Mouse (Mus musculus): ENCODE data around the gene Ift52. TPM values are rescaled to one million over a fixed set of nuclear protein-coding genes. Genes with fewer than 3 reads are reported as not detected.

Ift52 gene
- polyA plus RNA-seq, 1 experiment from 2014 or later: 45.6 TPM

GRCm38 (mm10) chr2:163067233-163067632 is 50.1 kb downstream of the Ift52 start:
- no peak overlapping the region for H3K27ac ChIP-seq
- no peaks in the 10 kb centered on the region for H3K9me3 ChIP-seq
- no peak for DNase-seq (ENCODE audit: low spot score)
- H3K27me3 ChIP-seq (ENCODE audit: insufficient read depth, poor library complexity, severe bottlenecking): no peaks in the 10 kb centered on the region
- H3K36me3 ChIP-seq: peaks cover 77% of the 10 kb centered on the region
- no peak overlapping the region for H3K4me3 ChIP-seq
- peaks cover 5% of the 10 kb centered on the region; the same call in 1 of the 2 replicates for H3K4me1 ChIP-seq
- 73% methylated on average over 1 of the region's 1 CpGs for WGBS

- peaks cover 9% of the 10 kb centered on the region; the same call in 1 of the 2 replicates for H3K4me1 ChIP-seq
- peaks cover 76% of the 10 kb centered on the region for H3K36me3 ChIP-seq
- H3K27ac ChIP-seq: no peak overlapping the region
- 87% methylated on average over 3 of the region's 3 CpGs for WGBS
- H3K9me3 ChIP-seq: no peaks in the 10 kb centered on the region
- H3K27me3 ChIP-seq (ENCODE audit: insufficient read depth, poor library complexity, severe bottlenecking): no peaks in the 10 kb centered on the region
- no peak overlapping the region for H3K4me3 ChIP-seq
- no peak for DNase-seq (ENCODE audit: low spot score)
These were observed 53.1 kb downstream of the Ift52 start for GRCm38 (mm10) chr2:163070213-163070612.

GRCm38 (mm10) chr2:163071590-163071989 is 54.4 kb downstream of the Ift52 start:
- H3K27me3 ChIP-seq (ENCODE audit: insufficient read depth, poor library complexity, severe bottlenecking): no peaks in the 10 kb centered on the region
- WGBS: 75% methylated on average over 3 of the region's 3 CpGs
- H3K36me3 ChIP-seq: peaks cover 72% of the 10 kb centered on the region
- H3K27ac ChIP-seq: no peak overlapping the region
- DNase-seq (ENCODE audit: low spot score): no peak
- H3K9me3 ChIP-seq: no peaks in the 10 kb centered on the region
- no peak overlapping the region for H3K4me3 ChIP-seq
- H3K4me1 ChIP-seq: peaks cover 9% of the 10 kb centered on the region; the same call in 1 of the 2 replicates

DNA sequence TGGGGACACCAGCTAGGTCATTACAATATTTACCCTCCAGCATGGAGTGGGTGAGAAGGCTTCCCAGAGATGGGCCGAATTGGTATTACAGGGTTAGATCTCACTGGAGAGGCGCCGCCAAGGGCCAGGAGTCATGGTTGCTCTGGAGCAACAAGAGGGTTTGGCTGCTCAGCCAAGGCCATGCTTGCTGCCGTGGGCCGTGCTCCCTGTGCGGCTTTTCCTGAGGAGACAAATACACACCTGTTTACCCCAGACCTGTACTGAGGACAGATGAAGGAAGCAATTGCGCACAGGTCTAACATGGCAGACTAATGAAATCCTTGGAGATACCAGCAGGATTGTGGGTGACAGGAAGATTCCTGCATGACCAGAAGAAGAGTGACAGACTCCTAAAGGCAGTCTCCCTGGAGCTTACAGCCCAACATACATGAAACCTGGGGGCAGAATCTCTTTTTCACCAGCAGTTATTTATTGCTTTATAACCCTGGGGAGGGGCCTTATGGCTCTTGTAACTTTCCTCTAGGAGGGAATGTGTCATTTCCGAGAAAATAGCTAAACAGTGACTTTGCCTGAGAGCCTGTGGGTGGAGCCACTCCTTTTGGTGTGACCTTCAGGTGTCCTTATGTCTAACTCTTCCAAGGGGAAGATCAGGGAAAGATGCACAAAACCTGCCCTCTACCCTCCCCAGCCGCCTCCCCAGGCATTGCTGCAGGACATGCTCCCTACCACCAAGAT is 56.0 kb downstream of the Ift52 start:
- no peak overlapping the region for H3K4me3 ChIP-seq
- no peak for DNase-seq (ENCODE audit: low spot score)
- H3K27ac ChIP-seq: no peak overlapping the region
- 89% methylated on average over 9 of the region's 9 CpGs for WGBS
- H3K9me3 ChIP-seq: no peaks in the 10 kb centered on the region
- peaks cover 79% of the 10 kb centered on the region for H3K36me3 ChIP-seq
- H3K27me3 ChIP-seq (ENCODE audit: insufficient read depth, poor library complexity, severe bottlenecking): no peaks in the 10 kb centered on the region
- 0 out of 2 replicates have a peak, but pooled peaks cover 4% of the 10 kb centered on the region for H3K4me1 ChIP-seq

- DNase-seq (ENCODE audit: low spot score): no peak
- Histone ChIP-seq H3K36me3 (peaks cover 80% of the 10 kb centered on the region), H3K9me3 (no peaks in the 10 kb centered on the region), H3K27ac (no peak overlapping the region), H3K4me1 (0 out of 2 replicates have a peak, but pooled peaks cover 4% of the 10 kb centered on the region), H3K27me3 (ENCODE audit: insufficient read depth, poor library complexity, severe bottlenecking) (no peaks in the 10 kb centered on the region), H3K4me3 (no peak overlapping the region)
- WGBS: 88% methylated on average over 7 of the region's 7 CpGs
These were observed 56.9 kb downstream of the Ift52 start for GRCm38 (mm10) chr2:163074006-163074405.

GRCm38 (mm10) chr2:163074808-163075207 is 57.7 kb downstream of the Ift52 start:
- no peak for DNase-seq (ENCODE audit: low spot score)
- Histone ChIP-seq H3K36me3 (peaks cover 85% of the 10 kb centered on the region), H3K4me3 (no peak overlapping the region), H3K27ac (no peak overlapping the region), H3K27me3 (ENCODE audit: insufficient read depth, poor library complexity, severe bottlenecking) (no peaks in the 10 kb centered on the region), H3K4me1 (0 out of 2 replicates have a peak, but pooled peaks cover 4% of the 10 kb centered on the region), H3K9me3 (no peaks in the 10 kb centered on the region)
- WGBS: 94% methylated on average over 12 of the region's 12 CpGs

- WGBS: 74% methylated on average over 3 of the region's 3 CpGs
- H3K27me3 ChIP-seq (ENCODE audit: insufficient read depth, poor library complexity, severe bottlenecking): no peaks in the 10 kb centered on the region
- H3K27ac ChIP-seq: no peak overlapping the region
- H3K4me1 ChIP-seq: 0 out of 2 replicates have a peak, but pooled peaks cover 4% of the 10 kb centered on the region
- DNase-seq (ENCODE audit: low spot score): no peak
- H3K9me3 ChIP-seq: no peaks in the 10 kb centered on the region
- H3K36me3 ChIP-seq: peaks cover 84% of the 10 kb centered on the region
- no peak overlapping the region for H3K4me3 ChIP-seq
These were observed 58.1 kb downstream of the Ift52 start for GRCm38 (mm10) chr2:163075234-163075633.

- peaks cover 74% of the 10 kb centered on the region for H3K36me3 ChIP-seq
- no peak for DNase-seq (ENCODE audit: low spot score)
- no peaks in the 10 kb centered on the region for H3K27me3 ChIP-seq (ENCODE audit: insufficient read depth, poor library complexity, severe bottlenecking)
- no peak overlapping the region for H3K27ac ChIP-seq
- WGBS: 93% methylated on average over 4 of the region's 4 CpGs
- H3K9me3 ChIP-seq: no peaks in the 10 kb centered on the region
- H3K4me3 ChIP-seq: no peak overlapping the region
- peaks cover 18% of the 10 kb centered on the region for H3K4me1 ChIP-seq
These were observed 61.9 kb downstream of the Ift52 start for GRCm38 (mm10) chr2:163079041-163079440.

GRCm38 (mm10) chr2:163082591-163082990 is 65.4 kb downstream of the Ift52 start:
- H3K36me3 ChIP-seq: peaks cover 54% of the 10 kb centered on the region

DNA sequence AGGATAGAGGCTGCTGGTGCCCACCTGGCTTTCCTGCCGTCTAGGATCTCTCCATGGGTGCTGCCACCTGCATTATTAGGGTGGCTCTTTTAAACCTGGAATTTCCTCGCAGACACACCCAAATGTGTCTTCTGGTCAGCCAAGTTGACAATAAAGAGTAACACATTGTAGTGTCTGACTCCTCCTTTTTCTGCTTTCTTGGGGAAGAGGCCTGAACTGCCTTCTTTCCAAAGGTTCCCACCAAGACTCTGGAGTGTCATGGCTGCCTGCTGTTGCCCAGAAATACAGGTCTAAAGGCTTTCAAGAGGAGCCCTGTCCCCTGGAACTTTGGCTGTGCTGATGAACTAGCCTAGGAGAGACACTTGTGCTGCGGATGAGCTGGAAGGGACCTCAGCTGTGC is 67.4 kb downstream of the Ift52 start:
- Histone ChIP-seq H3K27ac (no peak overlapping the region), H3K36me3 (peaks cover 35% of the 10 kb centered on the region), H3K27me3 (ENCODE audit: insufficient read depth, poor library complexity, severe bottlenecking) (no peaks in the 10 kb centered on the region), H3K9me3 (no peaks in the 10 kb centered on the region), H3K4me1 (peaks cover 14% of the 10 kb centered on the region), H3K4me3 (no peak overlapping the region)
- no peak for DNase-seq (ENCODE audit: low spot score)
- WGBS: 91% methylated on average over 3 of the region's 3 CpGs

More at GRCm38 (mm10) chr2:163082591-163082990, 65.4 kb downstream of the Ift52 start:
- no peak for DNase-seq (ENCODE audit: low spot score)
- no peaks in the 10 kb centered on the region for H3K9me3 ChIP-seq
- no peak overlapping the region for H3K4me3 ChIP-seq
- no peaks in the 10 kb centered on the region for H3K27me3 ChIP-seq (ENCODE audit: insufficient read depth, poor library complexity, severe bottlenecking)
- 59% methylated on average over 5 of the region's 5 CpGs for WGBS
- peaks cover 14% of the 10 kb centered on the region for H3K4me1 ChIP-seq
- H3K27ac ChIP-seq: 0 out of 2 replicates have a peak overlapping the region, but pooled peaks have one; percentile 3

- H3K4me3 ChIP-seq: no peak overlapping the region
- peaks cover 30% of the 10 kb centered on the region for H3K36me3 ChIP-seq
- H3K27me3 ChIP-seq (ENCODE audit: insufficient read depth, poor library complexity, severe bottlenecking): no peaks in the 10 kb centered on the region
- peaks cover 14% of the 10 kb centered on the region for H3K4me1 ChIP-seq
- H3K9me3 ChIP-seq: no peaks in the 10 kb centered on the region
- 85% methylated on average over 6 of the region's 6 CpGs for WGBS
- DNase-seq (ENCODE audit: low spot score): no peak
- H3K27ac ChIP-seq: no peak overlapping the region
These were observed 67.9 kb downstream of the Ift52 start for GRCm38 (mm10) chr2:163085047-163085446.

DNA sequence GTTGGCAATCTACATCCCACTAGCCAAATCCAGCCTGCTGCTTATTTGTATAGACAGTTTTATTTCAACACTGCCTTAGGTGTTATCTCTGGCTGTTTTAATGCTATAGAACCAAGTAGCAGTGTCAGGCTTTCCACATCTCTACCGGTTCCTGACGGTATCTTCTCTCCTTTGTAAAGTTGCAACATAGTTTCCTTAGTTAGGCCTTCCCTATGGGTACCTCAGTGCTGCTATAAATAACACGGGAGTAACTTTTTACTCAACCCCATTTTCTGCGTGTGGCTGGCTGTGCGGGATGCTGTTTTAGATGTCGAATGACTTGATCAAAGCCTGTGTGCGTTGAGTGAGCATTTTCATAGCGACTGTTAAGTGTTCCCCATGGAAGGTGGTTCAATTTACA is 69.4 kb downstream of the Ift52 start:
- H3K4me1 ChIP-seq: peaks cover 7% of the 10 kb centered on the region
- WGBS: 63% methylated on average over 8 of the region's 8 CpGs
- H3K27ac ChIP-seq: no peak overlapping the region

DNA sequence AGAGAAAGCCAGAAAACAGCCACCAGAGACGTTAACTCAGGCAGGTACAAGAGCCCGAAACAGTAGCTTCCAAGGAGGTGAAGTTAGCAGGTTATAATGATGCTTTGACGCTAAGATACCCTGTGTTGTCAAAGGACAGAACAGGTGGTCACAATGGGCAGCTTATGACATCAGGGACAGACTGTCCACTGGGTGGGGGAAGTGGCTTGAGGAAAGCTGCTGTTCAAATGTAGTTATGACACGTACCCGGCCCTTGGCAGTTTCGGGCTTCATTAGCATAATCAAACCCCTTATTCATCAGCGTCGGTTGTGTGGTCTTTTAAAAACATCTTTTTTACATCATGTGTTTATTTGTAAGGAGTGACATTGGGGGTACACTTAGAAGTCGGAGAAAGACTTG is 70.6 kb downstream of the Ift52 start, which contains the start of gene Gtsf1l:
Gene Gtsf1l (minus strand): TSS at position 128 of the 400 bp plus-strand sequence.
- no peak within 1 kb of the TSS for H3K4me3 ChIP-seq
- H3K27ac ChIP-seq: no peak within 1 kb of the TSS
- WGBS: 85% methylated on average over 9 of the region's 9 CpGs
- peaks cover 18% of the 10 kb centered on the region for H3K36me3 ChIP-seq
- no peaks in the 10 kb centered on the region for H3K27me3 ChIP-seq (ENCODE audit: insufficient read depth, poor library complexity, severe bottlenecking)
- no peaks in the 10 kb centered on the region for H3K9me3 ChIP-seq
- DNase-seq (ENCODE audit: low spot score): no peak
- H3K4me1 ChIP-seq: no peaks in the 10 kb centered on the region

More for the DNA sequence above, 69.4 kb downstream of the Ift52 start:
- H3K27me3 ChIP-seq (ENCODE audit: insufficient read depth, poor library complexity, severe bottlenecking): no peaks in the 10 kb centered on the region
- H3K36me3 ChIP-seq: peaks cover 24% of the 10 kb centered on the region
- no peaks in the 10 kb centered on the region for H3K9me3 ChIP-seq
- no peak overlapping the region for H3K4me3 ChIP-seq
- DNase-seq (ENCODE audit: low spot score): no peak

Data from heart, embryonic 10.5 days (tissue).